Mouse (Mus musculus): Measurements from ENCODE around the gene Vmn2r73. TPM values are rescaled to one million over a fixed set of nuclear protein-coding genes. Genes with fewer than 3 reads are reported as not detected.

The Vmn2r73 gene
- total RNA-seq (2023): not detected

DNA sequence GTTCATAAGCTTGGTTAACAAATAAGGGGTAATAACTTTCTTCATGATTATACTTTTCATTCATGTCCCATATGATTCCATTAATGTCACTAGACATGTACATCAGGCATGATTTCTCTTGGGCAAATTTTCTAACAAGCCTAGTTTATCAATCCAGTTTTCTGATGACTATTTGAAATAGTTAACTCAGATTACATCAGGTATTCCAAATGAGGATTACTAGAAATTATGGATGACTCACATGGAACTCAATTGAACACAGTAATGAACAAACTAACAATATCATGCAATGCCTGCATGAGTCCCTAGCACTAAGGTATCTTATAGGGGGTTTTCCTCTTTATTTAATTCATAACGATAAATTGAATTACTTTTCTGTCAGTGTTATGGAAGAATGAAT lies at the start of gene Vmn2r73:
Vmn2r73 (minus strand) TSS at position 101 of the 400 bp plus-strand sequence.

Other genes starting within 250 kb of the Vmn2r73 start
- gene Vmn2r72, start 121.2 kb downstream of the Vmn2r73 start, total RNA-seq (2023): not detected
- not detected for gene Vmn2r74, start 85.4 kb upstream of the Vmn2r73 start, total RNA-seq (2023)

All from neutrophil, adult 59 days (primary cell).